Mouse (Mus musculus): ENCODE data around the gene Atp5j.

Gene Atp5j

GRCm38 (mm10) chr16:84807874-84808273 lies 27.6 kb downstream of the Atp5j start:
- DNase-seq (ENCODE audit: extremely low read depth, low read depth): no peak

- DNase-seq (ENCODE audit: extremely low read depth, low read depth): no peak
Observed at GRCm38 (mm10) chr16:84806175-84806574, 29.2 kb downstream of the Atp5j start.

- peak; percentile 20 for DNase-seq (ENCODE audit: extremely low read depth, low read depth)
Observed at GRCm38 (mm10) chr16:84804866-84805265, 30.6 kb downstream of the Atp5j start.

GRCm38 (mm10) chr16:84802217-84802616 lies 33.2 kb downstream of the Atp5j start:
- peak; percentile 72 for DNase-seq (ENCODE audit: extremely low read depth, low read depth)

- DNase-seq (ENCODE audit: extremely low read depth, low read depth): no peak
Observed at GRCm38 (mm10) chr16:84800038-84800437, 35.4 kb downstream of the Atp5j start.

GRCm38 (mm10) chr16:84796678-84797077 lies 38.7 kb downstream of the Atp5j start:
- no peak for DNase-seq (ENCODE audit: extremely low read depth, low read depth)

- DNase-seq (ENCODE audit: extremely low read depth, low read depth): no peak
Observed at GRCm38 (mm10) chr16:84795337-84795736, 40.1 kb downstream of the Atp5j start.

- DNase-seq (ENCODE audit: extremely low read depth, low read depth): no peak
Observed at GRCm38 (mm10) chr16:84793401-84793800, 42.0 kb downstream of the Atp5j start.

GRCm38 (mm10) chr16:84790595-84791165 lies 44.7 kb downstream of the Atp5j start:
- DNase-seq (ENCODE audit: extremely low read depth, low read depth): no peak

GRCm38 (mm10) chr16:84784966-84785365 lies 50.5 kb downstream of the Atp5j start:
- no peak for DNase-seq (ENCODE audit: extremely low read depth, low read depth)

- no peak for DNase-seq (ENCODE audit: extremely low read depth, low read depth)
Observed at GRCm38 (mm10) chr16:84783279-84783678, 52.1 kb downstream of the Atp5j start.

GRCm38 (mm10) chr16:84779718-84780117 lies 55.7 kb downstream of the Atp5j start:
- DNase-seq (ENCODE audit: extremely low read depth, low read depth): no peak

- no peak for DNase-seq (ENCODE audit: extremely low read depth, low read depth)
Observed at GRCm38 (mm10) chr16:84778861-84779630, 56.4 kb downstream of the Atp5j start.

- DNase-seq (ENCODE audit: extremely low read depth, low read depth): no peak
Observed at GRCm38 (mm10) chr16:84778431-84778830, 57.0 kb downstream of the Atp5j start.
